Mouse (Mus musculus) cerebellum, adult 11-12 months (tissue): ENCODE data around the gene Prkcz.
A peak's percentile ranks its signal among the peaks of the same experiment; 100 is the strongest.
"Not testable (repeated sequence)": the region's sequence is repeated elsewhere in the genome, so short reads cannot be mapped to it uniquely, and the experiment has no call there.

ENCODE experiments used
- DNase-seq: peaks from one replicate; pipeline ENCODE4 v3.0.0; 2022

Prkcz gene

GRCm38 (mm10) chr4:155280768-155281121 lies 80.4 kb downstream of the Prkcz start:
- no peak for DNase-seq

- peak; percentile 51 for DNase-seq
Observed at GRCm38 (mm10) chr4:155279926-155280767, 81.0 kb downstream of the Prkcz start.

GRCm38 (mm10) chr4:155279054-155279453 lies 82.1 kb downstream of the Prkcz start:
- DNase-seq = no peak

GRCm38 (mm10) chr4:155277963-155278362 lies 83.2 kb downstream of the Prkcz start:
- DNase-seq = no peak

- DNase-seq = peak; percentile 54
Observed at GRCm38 (mm10) chr4:155274851-155275250, 86.3 kb downstream of the Prkcz start.

GRCm38 (mm10) chr4:155274451-155274850 lies 86.7 kb downstream of the Prkcz start:
- no peak for DNase-seq

- DNase-seq = peak; percentile 74
Observed at GRCm38 (mm10) chr4:155268382-155268781, 92.8 kb downstream of the Prkcz start.

- DNase-seq = no peak
Observed at GRCm38 (mm10) chr4:155267639-155268175, 93.5 kb downstream of the Prkcz start.

GRCm38 (mm10) chr4:155267047-155267543 lies 94.1 kb downstream of the Prkcz start:
- DNase-seq = no peak

- peak; percentile 98 for DNase-seq
Observed at GRCm38 (mm10) chr4:155264521-155265321, 96.4 kb downstream of the Prkcz start.

GRCm38 (mm10) chr4:155252253-155252652 lies 108.9 kb downstream of the Prkcz start:
- no peak for DNase-seq

GRCm38 (mm10) chr4:155251147-155251546 lies 110.0 kb downstream of the Prkcz start:
- DNase-seq = peak; percentile 61

- peak; percentile 78 for DNase-seq
Observed at GRCm38 (mm10) chr4:155250361-155251117, 110.6 kb downstream of the Prkcz start.

- DNase-seq = peak; percentile 91
Observed at GRCm38 (mm10) chr4:155249648-155250351, 111.4 kb downstream of the Prkcz start, which contains the start of gene Faap20. Gene Faap20, plus strand, starts transcription at chr4:155249802.

- peak; percentile 91 for DNase-seq
Observed at GRCm38 (mm10) chr4:155249257-155249647, 111.9 kb downstream of the Prkcz start.

- DNase-seq = not testable (repeated sequence)
Observed at GRCm38 (mm10) chr4:155248054-155248453, 113.1 kb downstream of the Prkcz start.

- DNase-seq = peak; percentile 89
Observed at GRCm38 (mm10) chr4:155246691-155247105, 114.5 kb downstream of the Prkcz start.

- peak; percentile 46 for DNase-seq
Observed at GRCm38 (mm10) chr4:155245770-155246492, 115.2 kb downstream of the Prkcz start.

- no peak for DNase-seq
Observed at GRCm38 (mm10) chr4:155243233-155243632, 117.9 kb downstream of the Prkcz start.

- peak; percentile 67 for DNase-seq
Observed at GRCm38 (mm10) chr4:155242292-155242691, 118.9 kb downstream of the Prkcz start.

- DNase-seq = peak; percentile 96
Observed at GRCm38 (mm10) chr4:155241789-155242188, 119.4 kb downstream of the Prkcz start.
